Mouse (Mus musculus): ENCODE results near the gene Cep164. TPM values are rescaled to one million over a fixed set of nuclear protein-coding genes. Genes with fewer than 3 reads are reported as not detected.

The Cep164 gene
- total and polyA plus RNA-seq, 3 experiments, result 7.9 to 14.2 TPM; not detected in 1

GRCm38 (mm10) chr9:45787071-45787470, 41.4 kb downstream of the Cep164 start:
- Histone ChIP-seq H3K27me3 (ENCODE audit: control insufficient read depth in 1 of 2, insufficient read depth in 2 of 2, low read length in 2 of 2) (no peaks in the 10 kb centered on the region), H3K9ac (ENCODE audit: control insufficient read depth, low read depth, low read length, poor library complexity, severe bottlenecking) (peak overlapping the region; percentile 39), H3K27ac (ENCODE audit: control insufficient read depth, low read depth, low read length) (peak overlapping the region; percentile 61)

GRCm38 (mm10) chr9:45783249-45784069, 45.0 kb downstream of the Cep164 start:
- no peak overlapping the region for H3K27ac ChIP-seq (ENCODE audit: control insufficient read depth, low read depth, low read length)
- H3K4me1 ChIP-seq (ENCODE audit: control insufficient read depth in 1 of 2, insufficient read depth in 2 of 2, low read length in 2 of 2), result peaks cover 5 to 11% of the 10 kb centered on the region in 2 experiments
- no peaks in the 10 kb centered on the region for H3K79me2 ChIP-seq (ENCODE audit: control insufficient read depth, insufficient read depth, low read length, poor library complexity)
- no peaks in the 10 kb centered on the region for H3K9me3 ChIP-seq (replicated peaks; ENCODE audit: insufficient read depth, low read length)
- H3K27me3 ChIP-seq (ENCODE audit: control insufficient read depth in 1 of 2, insufficient read depth in 2 of 2, low read length in 2 of 2), result no peaks in the 10 kb centered on the region
- no peak overlapping the region for H3K4me3 ChIP-seq (ENCODE audit: control insufficient read depth in 1 of 2, insufficient read depth in 1 of 2, low read depth in 2 of 2, low read length in 2 of 2)
- H3K9ac ChIP-seq (ENCODE audit: control insufficient read depth, low read depth, low read length, poor library complexity, severe bottlenecking), result no peak overlapping the region
- TF ChIP-seq MYB (IDR thresholded peaks at IDR 0.05; ENCODE audit: low read depth, low read length) (no peak), CHD2 (IDR thresholded peaks at IDR 0.05; ENCODE audit: low read length) (no peak), ZNF384 (IDR thresholded peaks at IDR 0.05; ENCODE audit: low read depth, low read length) (no peak), BHLHE40 (IDR thresholded peaks at IDR 0.05; ENCODE audit: borderline replicate concordance, low read depth, low read length) (no peak), TBP (IDR thresholded peaks at IDR 0.05; ENCODE audit: low read depth, low read length) (no peak), POLR2AphosphoS2 (IDR thresholded peaks at IDR 0.05; ENCODE audit: low read length) (no peak), POLR2A (IDR thresholded peaks at IDR 0.05; ENCODE audit: control insufficient read depth in 1 of 2, insufficient read depth in 1 of 2, low read depth in 1 of 2, low read length in 2 of 2, poor library complexity in 1 of 2) (no peak), ZKSCAN1 (IDR thresholded peaks at IDR 0.05; ENCODE audit: low read depth, low read length) (no peak), EP300 (IDR thresholded peaks at IDR 0.05; ENCODE audit: low read depth in 1 of 2, low read length in 2 of 2) (no peak), USF1 (IDR thresholded peaks at IDR 0.05; ENCODE audit: low read depth, low read length) (no peak), MAZ (IDR thresholded peaks at IDR 0.05; ENCODE audit: low read depth, low read length) (no peak), GATA1 (IDR thresholded peaks at IDR 0.05; ENCODE audit: low read depth, low read length) (no peak), ZMIZ1 (IDR thresholded peaks at IDR 0.05; ENCODE audit: low read depth, low read length) (no peak), GABPA (IDR thresholded peaks at IDR 0.05; ENCODE audit: low read depth, low read length) (no peak), UBTF (IDR thresholded peaks at IDR 0.05; ENCODE audit: borderline replicate concordance, insufficient read depth, low read depth, low read length) (no peak), MXI1 (IDR thresholded peaks at IDR 0.05; ENCODE audit: low read depth, low read length) (no peak), ETS1 (IDR thresholded peaks at IDR 0.05; ENCODE audit: low read depth, low read length) (no peak), ELF1 (IDR thresholded peaks at IDR 0.05; ENCODE audit: low read depth, low read length) (no peak), CHD1 (IDR thresholded peaks at IDR 0.05; ENCODE audit: low read depth, low read length) (no peak)
- DNase-seq (ENCODE audit: low read depth, low spot score), result no peak
- H3K36me3 ChIP-seq (ENCODE audit: control insufficient read depth in 1 of 2, insufficient read depth in 2 of 2, low read length in 2 of 2), result peaks cover 0 to 8% of the 10 kb centered on the region in 2 experiments; a peak in 2 of 4 replicates

More at GRCm38 (mm10) chr9:45787071-45787470, 41.4 kb downstream of the Cep164 start:
- H3K36me3 ChIP-seq (ENCODE audit: control insufficient read depth in 1 of 2, insufficient read depth in 2 of 2, low read length in 2 of 2), result peaks cover 0 to 13% of the 10 kb centered on the region in 2 experiments; a peak in 2 of 4 replicates
- peaks cover 8 to 18% of the 10 kb centered on the region in 2 experiments for H3K4me1 ChIP-seq (ENCODE audit: control insufficient read depth in 1 of 2, insufficient read depth in 2 of 2, low read length in 2 of 2)
- H3K79me2 ChIP-seq (ENCODE audit: control insufficient read depth, insufficient read depth, low read length, poor library complexity), result no peaks in the 10 kb centered on the region
- no peak for DNase-seq (ENCODE audit: low read depth, low spot score)
- H3K9me3 ChIP-seq (replicated peaks; ENCODE audit: insufficient read depth, low read length), result no peaks in the 10 kb centered on the region
- peak overlapping the region; percentile 20 to 31; a peak in 2 of 4 replicates for H3K4me3 ChIP-seq (ENCODE audit: control insufficient read depth in 1 of 2, insufficient read depth in 1 of 2, low read depth in 2 of 2, low read length in 2 of 2)
- no peak for TF ChIP-seq ZNF384 (IDR thresholded peaks at IDR 0.05; ENCODE audit: low read depth, low read length)
- TF ChIP-seq TBP (IDR thresholded peaks at IDR 0.05; ENCODE audit: low read depth, low read length), result no peak
- TF ChIP-seq NRF1 (IDR thresholded peaks at IDR 0.05; ENCODE audit: insufficient read depth, low read depth, low read length, poor library complexity, severe bottlenecking), result no peak
- no peak for TF ChIP-seq POLR2A (IDR thresholded peaks at IDR 0.05; ENCODE audit: control insufficient read depth in 1 of 2, insufficient read depth in 1 of 2, low read depth in 1 of 2, low read length in 2 of 2, poor library complexity in 1 of 2)
- TF ChIP-seq CHD2 (IDR thresholded peaks at IDR 0.05; ENCODE audit: low read length), result no peak
- TF ChIP-seq POLR2AphosphoS5 (IDR thresholded peaks at IDR 0.05; ENCODE audit: borderline replicate concordance, low read depth, low read length), result no peak
- no peak for TF ChIP-seq MYC (IDR thresholded peaks at IDR 0.05; ENCODE audit: low read depth, low read length)
- no peak for TF ChIP-seq MXI1 (IDR thresholded peaks at IDR 0.05; ENCODE audit: low read depth, low read length)
- no peak for TF ChIP-seq USF2 (IDR thresholded peaks at IDR 0.05; ENCODE audit: borderline replicate concordance in 1 of 2, insufficient read depth in 1 of 2, low read depth in 1 of 2, low read length in 2 of 2)
- no peak for TF ChIP-seq MAX (IDR thresholded peaks at IDR 0.05; ENCODE audit: low read length)
- no peak for TF ChIP-seq RAD21 (IDR thresholded peaks at IDR 0.05; ENCODE audit: low read depth, low read length)
- no peak for TF ChIP-seq GABPA (IDR thresholded peaks at IDR 0.05; ENCODE audit: low read depth, low read length)

Data from MEL (cell line).